Mouse (Mus musculus) G1E (cell line): Measurements from ENCODE around the gene Gm20532. TPM values are rescaled to one million over a fixed set of nuclear protein-coding genes. Genes with fewer than 3 reads are reported as not detected.

Experiments
- ATAC-seq: 2 replicates; pipeline ENCODE4 v1.8.0; 2016; ENCODE audit warnings: mild to moderate bottlenecking; ENCODE audit not compliant: insufficient number of reproducible peaks, poor library complexity, low FRiP score, severe bottlenecking; ENCODE audit errors: extremely low read depth
- DNase-seq: peaks from one replicate; pipeline ENCODE4 v3.0.0; 2012; ENCODE audit warnings: low spot score
- H3K27me3 ChIP-seq: 2 replicates; pipeline ENCODE4 v1.6.1; 2012; ENCODE audit warnings: mild to moderate bottlenecking, low read length, inconsistent platforms; ENCODE audit not compliant: insufficient read depth
- H3K36me3 ChIP-seq: replicated peaks from 2 replicates; pipeline ENCODE3; 2012; ENCODE audit warnings: mild to moderate bottlenecking, inconsistent platforms
- H3K4me1 ChIP-seq: 2 replicates; pipeline ENCODE4 v1.6.1; 2012; ENCODE audit warnings: low read depth, low read length, inconsistent platforms, mixed read lengths; ENCODE audit not compliant: insufficient read depth
- H3K4me3 ChIP-seq: 2 replicates; pipeline ENCODE4 v1.5.1; 2012; ENCODE audit warnings: low read depth, mild to moderate bottlenecking, inconsistent platforms, low read length, moderate library complexity, mixed read lengths
- H3K9me3 ChIP-seq: replicated peaks from 2 replicates; pipeline ENCODE4 v1.6.1; 2012; ENCODE audit warnings: inconsistent platforms
- CTCF ChIP-seq: IDR thresholded peaks from 2 replicates; pipeline ENCODE4 v1.5.1; 2012; ENCODE audit warnings: low read depth, low read length, inconsistent platforms, mixed read lengths
- GATA1 ChIP-seq: IDR thresholded peaks from 2 replicates; pipeline ENCODE4 v1.6.1; 2012; ENCODE audit warnings: borderline replicate concordance, low read length, inconsistent platforms, mixed read lengths
- GATA2 ChIP-seq: IDR thresholded peaks from 2 replicates; pipeline ENCODE4 v1.6.1; 2012; ENCODE audit warnings: low read depth, low read length, inconsistent platforms, borderline replicate concordance
- POLR2AphosphoS5 ChIP-seq: IDR thresholded peaks from 2 replicates; pipeline ENCODE4 v1.6.1; 2012; ENCODE audit warnings: low read depth, low read length, inconsistent platforms; ENCODE audit not compliant: insufficient replicate concordance
- TAL1 ChIP-seq: conservative IDR thresholded peaks from 2 replicates; pipeline ENCODE4 v1.6.1; 2012; ENCODE audit warnings: low read depth, low read length, inconsistent platforms, mixed read lengths
- polyA plus RNA-seq: library from polyadenylated mRNA; stranded (reverse); fragments of >175 nt; gene quantifications from 2 replicates; pipeline ENCODE4 v1.2.3, GENCODE M21; 2012
- total RNA-seq, 2 experiments: library from RNA; stranded (forward) in 1 of 2; stranded (reverse) in 1 of 2; fragments of 200-1000 nt in 1 of 2; fragments of >200 nt in 1 of 2; fragmentation: Nextera tagmentation in 1 of 2; gene quantifications; 2 replicates each; pipeline ENCODE4 v1.2.3; 2014 to 2017

Gm20532 gene
- total and polyA plus RNA-seq, 3 experiments = not detected

GRCm38 (mm10) chr2:26583640-26584039 is 2.8 kb upstream of the Gm20532 start:
- no peak for TF ChIP-seq CTCF
- TF ChIP-seq GATA1 = no peak
- no peak for TF ChIP-seq GATA2
- no peak for TF ChIP-seq POLR2AphosphoS5
- no peak for TF ChIP-seq TAL1
- H3K4me3 ChIP-seq = peak overlapping the region; percentile 69
- H3K27me3 ChIP-seq = peaks cover 17% of the 10 kb centered on the region; the same call in 1 of the 2 replicates
- H3K36me3 ChIP-seq = peaks cover 37% of the 10 kb centered on the region
- no peaks in the 10 kb centered on the region for H3K9me3 ChIP-seq
- ATAC-seq = no peak
- H3K4me1 ChIP-seq = peaks cover 73% of the 10 kb centered on the region
- DNase-seq = no peak

- no peaks in the 10 kb centered on the region for H3K9me3 ChIP-seq
- peaks cover 74% of the 10 kb centered on the region for H3K4me1 ChIP-seq
- peaks cover 52% of the 10 kb centered on the region for H3K36me3 ChIP-seq
- ATAC-seq = no peak
- no peak for DNase-seq
- TF ChIP-seq CTCF (no peak), POLR2AphosphoS5 (no peak), TAL1 (no peak), GATA1 (no peak), GATA2 (no peak)
- H3K27me3 ChIP-seq = peaks cover 14% of the 10 kb centered on the region; the same call in 1 of the 2 replicates
- H3K4me3 ChIP-seq = peak overlapping the region; percentile 76
Observed at GRCm38 (mm10) chr2:26585713-26586112, 726 bp upstream of the Gm20532 start.

DNA sequence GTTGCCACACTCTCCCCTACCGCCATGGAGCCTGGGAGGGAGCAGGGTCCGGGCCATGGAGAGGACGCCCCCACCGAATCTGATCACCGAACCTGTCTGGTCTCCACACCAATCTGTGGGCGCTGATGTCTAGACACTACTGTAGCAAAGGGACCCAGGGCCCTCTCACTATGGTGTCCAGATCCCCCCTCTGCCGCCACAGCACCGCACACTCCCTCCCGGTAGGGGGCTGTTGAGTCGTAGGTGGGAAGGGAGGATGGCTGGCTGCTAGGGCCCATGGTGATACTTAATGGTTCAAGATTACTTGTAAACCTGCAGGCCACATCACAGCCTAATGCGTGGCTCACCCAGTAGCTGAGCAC is 586 bp downstream of the Gm20532 start:
- ATAC-seq = no peak
- H3K4me1 ChIP-seq = peaks cover 75% of the 10 kb centered on the region
- no peak for TF ChIP-seq GATA1
- H3K36me3 ChIP-seq = peaks cover 65% of the 10 kb centered on the region
- peak; percentile 74 for DNase-seq
- H3K27me3 ChIP-seq = peaks cover 11% of the 10 kb centered on the region; the same call in 1 of the 2 replicates
- H3K9me3 ChIP-seq = no peaks in the 10 kb centered on the region
- H3K4me3 ChIP-seq = peak overlapping the region; percentile 76

DNA sequence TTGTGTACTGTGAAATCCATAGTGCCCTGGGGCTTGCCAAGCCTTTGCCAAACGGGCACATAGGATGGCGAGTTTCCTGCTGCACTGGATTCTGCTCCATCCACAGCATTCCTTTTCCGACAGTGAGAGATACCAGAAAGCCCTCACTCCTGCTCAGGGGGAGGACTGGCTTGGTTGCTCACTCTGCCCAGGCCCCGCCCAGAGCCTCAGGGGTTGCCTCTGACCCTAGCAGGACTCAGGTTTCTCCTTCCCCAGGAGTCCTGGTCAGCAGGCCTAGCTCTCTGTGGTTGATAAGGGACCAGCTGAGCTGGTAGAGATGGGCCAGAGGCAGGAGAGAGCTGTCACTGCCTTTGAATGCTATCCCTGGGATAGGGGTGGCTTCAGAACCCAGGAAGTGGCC is 2.1 kb downstream of the Gm20532 start:
- Histone ChIP-seq H3K9me3 (no peaks in the 10 kb centered on the region), H3K4me3 (peak overlapping the region; percentile 18; the same call in 1 of the 2 replicates)
- no peak for DNase-seq

DNA sequence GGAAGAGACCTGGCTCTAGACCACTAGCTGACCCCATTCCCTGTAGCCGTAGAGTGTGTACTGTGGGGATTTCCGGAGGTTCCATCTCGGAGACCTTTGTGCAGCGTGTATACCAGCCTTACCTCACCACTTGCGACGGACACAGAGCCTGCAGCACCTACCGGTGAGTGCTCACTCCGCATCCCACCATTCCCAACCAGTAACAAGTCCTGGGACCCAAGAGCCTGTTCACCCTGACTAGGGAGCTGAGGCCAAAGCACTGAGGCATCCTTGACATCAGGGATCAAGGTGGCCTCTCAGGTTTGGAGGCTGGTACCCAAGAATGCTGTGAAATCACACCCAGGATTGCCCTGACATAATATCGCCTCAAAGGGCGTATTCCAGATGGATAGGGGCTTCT is 2.8 kb downstream of the Gm20532 start:
- DNase-seq (no peak), ATAC-seq (no peak)
- Histone ChIP-seq H3K4me1 (peaks cover 54% of the 10 kb centered on the region), H3K36me3 (peaks cover 81% of the 10 kb centered on the region), H3K27me3 (no peaks in the 10 kb centered on the region; the same call in 1 of the 2 replicates), H3K4me3 (no peak overlapping the region), H3K9me3 (no peaks in the 10 kb centered on the region)
- TF ChIP-seq POLR2AphosphoS5 (no peak; the same call in 1 of the 2 replicates), GATA1 (no peak), TAL1 (no peak), GATA2 (no peak), CTCF (no peak)

More for the DNA sequence above, 2.1 kb downstream of the Gm20532 start:
- Histone ChIP-seq H3K4me1 (peaks cover 59% of the 10 kb centered on the region), H3K36me3 (peaks cover 80% of the 10 kb centered on the region), H3K27me3 (peaks cover 6% of the 10 kb centered on the region; the same call in 1 of the 2 replicates)
- no peak for ATAC-seq
- TF ChIP-seq POLR2AphosphoS5 (no peak), GATA1 (no peak), GATA2 (no peak), CTCF (no peak), TAL1 (no peak)

DNA sequence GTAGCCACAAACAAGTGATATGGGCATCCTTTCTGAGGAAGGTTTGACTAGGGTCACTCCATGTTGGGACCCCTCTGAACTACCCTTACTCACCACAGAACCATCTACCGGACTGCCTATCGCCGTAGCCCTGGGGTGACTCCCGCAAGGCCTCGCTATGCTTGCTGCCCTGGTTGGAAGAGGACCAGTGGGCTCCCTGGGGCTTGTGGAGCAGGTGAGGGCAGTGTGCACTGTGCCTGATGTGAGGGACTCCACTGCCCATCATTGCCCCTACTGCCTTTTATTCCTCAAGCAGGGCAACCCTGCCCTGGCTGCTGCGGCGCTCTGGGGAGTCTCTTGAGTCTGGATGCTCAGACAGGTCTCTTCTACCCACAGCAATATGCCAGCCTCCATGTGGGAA is 3.8 kb downstream of the Gm20532 start:
- Histone ChIP-seq H3K27me3 (peaks cover under 1% of the 10 kb centered on the region), H3K4me3 (no peak overlapping the region), H3K9me3 (no peaks in the 10 kb centered on the region), H3K36me3 (peaks cover 91% of the 10 kb centered on the region), H3K4me1 (peaks cover 52% of the 10 kb centered on the region)
- ATAC-seq (no peak), DNase-seq (no peak)
- TF ChIP-seq TAL1 (no peak), GATA1 (no peak), CTCF (no peak), GATA2 (no peak), POLR2AphosphoS5 (no peak)
